Mouse (Mus musculus): ENCODE measurements around the gene Polm. TPM values are rescaled to one million over a fixed set of nuclear protein-coding genes. Genes with fewer than 3 reads are reported as not detected.

Gene Polm
- total RNA-seq, 4 experiments from 2014 or later, result 8.0 to 14.7 (median 11.5) TPM

Other genes starting within 250 kb of the Polm start
- gene Mrps24, start 122.3 kb downstream of the Polm start, total RNA-seq (2022), result 100 to 1,000 TPM; 102 to 222 (median 154) TPM
- gene Urgcp, start 75.6 kb downstream of the Polm start, total RNA-seq (2022), result 10 to 100 TPM; 63.6 to 83.8 (median 65.6) TPM
- 10 to 100 TPM; 70.7 to 98.8 (median 74.0) TPM for gene Dbnl, start 49.5 kb downstream of the Polm start, total RNA-seq (2022)
- not detected for gene Pgam2, start 34.3 kb downstream of the Polm start, total RNA-seq (2022)
- 100 to 1,000 TPM; 443 to 768 (median 514) TPM for gene Aebp1, start 23.9 kb upstream of the Polm start, total RNA-seq (2022)
- gene Pold2, start 40.3 kb upstream of the Polm start, total RNA-seq (2022), result 10 to 100 TPM; 39.6 to 67.0 (median 51.5) TPM
- gene Myl7, start 60.8 kb upstream of the Polm start, total RNA-seq (2022), result under 1 TPM in 1 of 4 experiments, not detected in 3; 0.73 TPM
- gene Gck, start 112.1 kb upstream of the Polm start, total RNA-seq (2022), result 1 to 10 TPM; 2.8 to 5.4 (median 4.0) TPM
- 10 to 100 TPM; 73.5 to 98.2 (median 85.7) TPM for gene Ykt6, start 117.7 kb upstream of the Polm start, total RNA-seq (2022)
- gene Camk2b, start 228.3 kb upstream of the Polm start, total RNA-seq (2022), result 10 to 100 TPM; 13.2 to 25.8 (median 20.0) TPM

All from adrenal gland, adult 8-10 months (tissue).